Mouse (Mus musculus) CH12.LX (cell line): Measurements from ENCODE around the gene Cux1. TPM values are rescaled to one million over a fixed set of nuclear protein-coding genes. Genes with fewer than 3 reads are reported as not detected.

Source experiments
- DNase-seq: peaks from one replicate; pipeline ENCODE4 v3.0.0-alpha.2; 2013; ENCODE audit errors: extremely low read depth
- H3K27ac ChIP-seq: 2 replicates; pipeline ENCODE4 v1.5.1; 2012; ENCODE audit warnings: low read depth, mild to moderate bottlenecking, control low read depth, moderate library complexity; ENCODE audit not compliant: insufficient read depth
- H3K27me3 ChIP-seq: replicated peaks from 2 replicates; pipeline ENCODE3; 2012; ENCODE audit warnings: inconsistent platforms
- H3K36me3 ChIP-seq, 2 experiments: replicated peaks in 1 of 2; 2 replicates each; pipeline versions ENCODE3 to v1.6.1; 2012; ENCODE audit warnings: inconsistent platforms in 1 of 2, low read length in 1 of 2, mild to moderate bottlenecking in 1 of 2, mixed read lengths in 1 of 2, moderate library complexity in 1 of 2; ENCODE audit not compliant: control insufficient read depth in 1 of 2, insufficient read depth in 1 of 2
- H3K4me1 ChIP-seq, 2 experiments: 2 replicates each; pipeline ENCODE4 v1.6.1; 2012; ENCODE audit warnings: inconsistent platforms in 1 of 2, moderate library complexity in 1 of 2; ENCODE audit not compliant: insufficient read depth in 2 of 2, control insufficient read depth in 1 of 2
- H3K4me2 ChIP-seq: 2 replicates; pipeline ENCODE4 v1.6.1; 2012; ENCODE audit warnings: low read depth, mild to moderate bottlenecking, control low read depth; ENCODE audit not compliant: poor library complexity, insufficient read depth, severe bottlenecking
- H3K4me3 ChIP-seq, 3 experiments: fragments of 150-350 bp in 1 of 3; sonication (generic) in 1 of 3; replicated peaks in 1 of 3; 2 replicates each; pipeline versions ENCODE3 to v1.5.1; 2011 to 2012; ENCODE audit warnings: low read depth in 2 of 3, low read length in 2 of 3, mild to moderate bottlenecking in 2 of 3, moderate library complexity in 2 of 3, control low read depth in 1 of 3, improper control_type of control experiment in 1 of 3, inconsistent platforms in 1 of 3, mixed read lengths in 1 of 3; ENCODE audit not compliant: poor library complexity in 1 of 3
- H3K79me2 ChIP-seq: replicated peaks from 2 replicates; pipeline ENCODE4 v1.6.1; 2012; ENCODE audit warnings: mild to moderate bottlenecking, moderate library complexity; ENCODE audit not compliant: control insufficient read depth, poor library complexity, insufficient read depth, severe bottlenecking; ENCODE audit errors: extremely low read depth
- H3K9ac ChIP-seq: 2 replicates; pipeline ENCODE4 v1.6.1; 2012; ENCODE audit warnings: low read depth, mild to moderate bottlenecking, control low read depth, moderate library complexity; ENCODE audit not compliant: insufficient read depth
- H3K9me3 ChIP-seq: replicated peaks from 2 replicates; pipeline ENCODE3; 2012; ENCODE audit warnings: low read length, inconsistent platforms, mixed read lengths
- CTCF ChIP-seq, 2 experiments: IDR thresholded peaks in 1 of 2; conservative IDR thresholded peaks in 1 of 2; 2 replicates each; pipeline ENCODE4 v1.5.1; 2011 to 2012; ENCODE audit warnings: low read depth in 2 of 2, low read length in 2 of 2, improper control_type of control experiment in 1 of 2, inconsistent platforms in 1 of 2, mild to moderate bottlenecking in 1 of 2, moderate library complexity in 1 of 2
- JUN ChIP-seq: IDR thresholded peaks from 2 replicates; pipeline ENCODE4 v1.6.1; 2011; ENCODE audit warnings: low read depth, mild to moderate bottlenecking, low read length, improper control_type of control experiment, moderate library complexity; ENCODE audit not compliant: insufficient read depth
- KAT2A ChIP-seq: IDR thresholded peaks from 2 replicates; pipeline ENCODE4 v1.6.1; 2012; ENCODE audit warnings: low read length, improper control_type of control experiment, inconsistent platforms; ENCODE audit not compliant: insufficient replicate concordance
- MAFK ChIP-seq: IDR thresholded peaks from 2 replicates; pipeline ENCODE4 v1.6.1; 2011; ENCODE audit warnings: low read length, improper control_type of control experiment; ENCODE audit not compliant: insufficient replicate concordance
- MAZ ChIP-seq: IDR thresholded peaks from 2 replicates; pipeline ENCODE4 v1.6.1; 2012; ENCODE audit warnings: low read depth, mild to moderate bottlenecking, inconsistent platforms, low read length, improper control_type of control experiment, moderate library complexity
- MEF2A ChIP-seq: IDR thresholded peaks from 2 replicates; pipeline ENCODE4 v1.6.1; 2014; ENCODE audit warnings: low read depth, mild to moderate bottlenecking, inconsistent platforms, low read length, improper control_type of control experiment, borderline replicate concordance
- MYC ChIP-seq: IDR thresholded peaks from 2 replicates; pipeline ENCODE4 v1.6.1; 2011; ENCODE audit warnings: low read depth, mild to moderate bottlenecking, improper control_type of control experiment, low read length
- POLR2AphosphoS2 ChIP-seq: IDR thresholded peaks from 2 replicates; pipeline ENCODE4 v1.6.1; 2011; ENCODE audit warnings: low read depth, low read length, improper control_type of control experiment
- TCF12 ChIP-seq: IDR thresholded peaks from 2 replicates; pipeline ENCODE4 v1.6.1; 2014; ENCODE audit warnings: low read depth, mild to moderate bottlenecking, inconsistent platforms, low read length, improper control_type of control experiment
- USF1 ChIP-seq: IDR thresholded peaks from 2 replicates; pipeline ENCODE4 v1.6.1; 2014; ENCODE audit warnings: low read depth, mild to moderate bottlenecking, inconsistent platforms, low read length, improper control_type of control experiment
- USF2 ChIP-seq: conservative IDR thresholded peaks from 2 replicates; pipeline ENCODE4 v1.6.1; 2011; ENCODE audit warnings: low read depth, low read length, improper control_type of control experiment
- ZC3H11A ChIP-seq: IDR thresholded peaks from 2 replicates; pipeline ENCODE4 v1.6.1; 2012; ENCODE audit warnings: low read depth, mild to moderate bottlenecking, inconsistent platforms, low read length, improper control_type of control experiment
- dilution Hi-C: fragments of 300-500 bp; cut with MboI; formaldehyde crosslinking; loops from 2 replicates; pipeline ENCODE4 v1.14.3; 2020; ENCODE audit warnings: low sequenced_read_pairs; ENCODE audit not compliant: extremely low pct_unique_long_range_greater_than_20kb, extremely low pct_ligation_motif_present
- in situ Hi-C: fragments of 300-500 bp; cut with MboI; formaldehyde crosslinking; loops from 3 replicates; pipeline ENCODE4 v1.14.3; 2019; ENCODE audit warnings: low sequenced_read_pairs, low pct_ligation_motif_present, low pct_unique_long_range_greater_than_20kb, mixed read lengths
- polyA plus RNA-seq: library from polyadenylated mRNA; unstranded; fragments of >175 nt; gene quantifications from 2 replicates; pipeline ENCODE4 v1.2.1, GENCODE M21; 2012; ENCODE audit warnings: low read depth; ENCODE audit not compliant: insufficient read length
- total RNA-seq, 2 experiments: library from RNA; depleted of rRNA; stranded (reverse); fragments of 300-350 nt in 1 of 2; fragments of >200 nt in 1 of 2; gene quantifications; 2 replicates each; pipeline ENCODE4 v1.2.3; 2012 to 2014

Cux1 gene
- total and polyA plus RNA-seq, 3 experiments: 12.4 to 21.9 (median 19.6) TPM

- in situ Hi-C loops: no loop called here
- dilution Hi-C loops: no loop called here
- H3K79me2 ChIP-seq: 0 out of 2 replicates have a peak, but pooled peaks cover 6% of the 10 kb centered on the region
- peaks cover 3 to 16% of the 10 kb centered on the region in 2 experiments for H3K36me3 ChIP-seq
- peaks cover 0 to 39% of the 10 kb centered on the region in 2 experiments; a peak in 2 of 4 replicates for H3K4me1 ChIP-seq
- H3K9ac ChIP-seq: no peak overlapping the region
- no peaks in the 10 kb centered on the region for H3K9me3 ChIP-seq
- H3K27ac ChIP-seq: no peak overlapping the region
- no peaks in the 10 kb centered on the region for H3K27me3 ChIP-seq
- H3K4me2 ChIP-seq: no peak overlapping the region
- no peak for DNase-seq
- H3K4me3 ChIP-seq: no peak overlapping the region
- TF ChIP-seq MEF2A: no peak
- TF ChIP-seq MAFK: no peak
- no peak for TF ChIP-seq MYC
- no peak for TF ChIP-seq USF1
Measured at GRCm38 (mm10) chr5:136487397-136488093, 79.7 kb downstream of the Cux1 start.

GRCm38 (mm10) chr5:136486401-136486800, 80.9 kb downstream of the Cux1 start:
- TF ChIP-seq MYC (no peak), TCF12 (no peak), USF2 (no peak), KAT2A (no peak), USF1 (no peak), CTCF (conservative IDR thresholded peaks at IDR 0.05 in 1 of 2, IDR thresholded peaks at IDR 0.05 in 1 of 2; ENCODE audit: low read depth in 2 of 2, low read length in 2 of 2) (no peak), JUN (no peak), POLR2AphosphoS2 (no peak), MAZ (no peak), ZC3H11A (no peak)
- Histone ChIP-seq H3K79me2 (0 out of 2 replicates have a peak, but pooled peaks cover 6% of the 10 kb centered on the region), H3K9ac (no peak overlapping the region), H3K36me3 (peaks cover 3 to 16% of the 10 kb centered on the region in 2 experiments), H3K27me3 (no peaks in the 10 kb centered on the region), H3K27ac (no peak overlapping the region), H3K4me3 (no peak overlapping the region), H3K4me1 (peaks cover 9 to 46% of the 10 kb centered on the region in 2 experiments; a peak in 3 of 4 replicates), H3K9me3 (no peaks in the 10 kb centered on the region), H3K4me2 (no peak overlapping the region)
- in situ Hi-C loops: no loop called here
- no peak for DNase-seq
- dilution Hi-C loops: no loop called here
